Mouse (Mus musculus) forebrain, embryonic 15.5 days (tissue): ENCODE measurements at regions not wholly inside any gene's neighbourhood (a gene's known extent, or its start where the extent isn't known, plus 50 kb on each side); places are given as distances from the start of the nearest gene placed in this dataset.

Experiments
- ATAC-seq: fragments of 200-750 bp; cut with Nextera tagmentation; replicated peaks from 2 replicates; pipeline ENCODE4 v1.8.0; 2017; ENCODE audit warnings: mild to moderate bottlenecking, moderate TSS enrichment, moderate library complexity
- H3K27ac ChIP-seq: fragments of 300-500 bp; sonication (generic); replicated peaks from 2 replicates; pipeline ENCODE4 v1.5.1; 2015; ENCODE audit warnings: mild to moderate bottlenecking, inconsistent platforms
- H3K27me3 ChIP-seq: fragments of 300-500 bp; sonication (generic); 2 replicates; pipeline ENCODE4 v1.6.1; 2015; ENCODE audit warnings: inconsistent platforms
- H3K36me3 ChIP-seq: fragments of 300-500 bp; sonication (generic); 2 replicates; pipeline ENCODE4 v1.6.1; 2015; ENCODE audit warnings: mild to moderate bottlenecking, inconsistent platforms
- H3K4me1 ChIP-seq: fragments of 300-500 bp; sonication (generic); 2 replicates; pipeline ENCODE4 v1.6.1; 2015; ENCODE audit warnings: inconsistent platforms
- H3K4me2 ChIP-seq: fragments of 300-500 bp; sonication (generic); replicated peaks from 2 replicates; pipeline ENCODE4 v1.6.1; 2015; ENCODE audit warnings: mild to moderate bottlenecking, inconsistent platforms
- H3K4me3 ChIP-seq: fragments of 300-500 bp; sonication (generic); 2 replicates; pipeline ENCODE4 v1.5.1; 2015; ENCODE audit warnings: mild to moderate bottlenecking, inconsistent platforms
- H3K9ac ChIP-seq: fragments of 300-500 bp; sonication (generic); replicated peaks from 2 replicates; pipeline ENCODE4 v1.6.1; 2015; ENCODE audit warnings: mild to moderate bottlenecking, inconsistent platforms
- H3K9me3 ChIP-seq: fragments of 300-500 bp; sonication (generic); 2 replicates; pipeline ENCODE4 v1.6.1; 2016; ENCODE audit warnings: inconsistent platforms
- WGBS: fragments of 180-500 bp; shearing (Covaris S2); methylation state at CpG from one replicate; pipeline ENCODE4 v1.1.7; 2015; ENCODE audit warnings: mixed read lengths; 5-methylcytosine and 5-hydroxymethylcytosine counted together

DNA sequence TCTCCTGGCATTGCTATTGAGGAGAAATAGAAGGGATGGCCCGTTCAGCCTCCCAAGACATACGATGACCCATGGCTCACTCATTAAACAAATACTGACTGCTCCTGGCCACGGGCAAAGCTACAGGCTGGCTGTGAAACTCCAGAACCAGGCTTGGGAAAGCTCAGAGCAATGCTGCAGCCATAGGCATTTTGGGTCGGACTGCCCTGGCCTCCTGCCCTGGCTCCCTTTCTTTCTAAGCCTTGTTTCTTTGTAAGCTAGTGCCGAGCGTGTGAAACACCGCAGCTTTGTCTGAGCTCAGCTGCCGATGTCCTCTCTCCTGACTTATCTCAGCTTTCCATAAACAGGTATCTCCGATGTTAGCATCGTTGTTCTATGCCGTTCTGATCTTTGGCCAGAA is 316.9 kb downstream of the Gm45692 start:
- no peak for ATAC-seq
- no peak overlapping the region for H3K4me3 ChIP-seq
- 86% methylated on average over 11 of the region's 11 CpGs for WGBS

DNA sequence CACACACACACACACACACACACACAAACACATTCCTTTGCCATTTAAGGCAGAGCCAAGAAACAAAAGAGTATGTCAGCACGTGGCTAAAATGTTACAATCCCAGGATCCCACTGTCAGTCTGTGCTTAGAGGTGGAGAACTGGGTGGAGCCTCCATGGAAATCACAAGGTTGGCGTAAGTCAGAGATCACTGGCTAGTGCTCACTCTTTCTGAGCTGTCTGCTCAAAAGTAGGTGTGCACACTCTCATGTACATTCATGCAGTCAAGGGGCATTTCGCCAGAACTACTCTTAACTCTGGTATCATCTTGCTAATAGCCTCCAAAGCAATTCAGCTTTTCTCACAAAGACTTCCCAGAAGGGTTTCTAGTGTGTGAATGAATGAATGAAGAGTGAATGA is 318.2 kb downstream of the Gm45692 start:
- no peaks in the 10 kb centered on the region for H3K9me3 ChIP-seq
- H3K4me2 ChIP-seq, result no peak overlapping the region
- H3K9ac ChIP-seq, result no peak overlapping the region
- 72% methylated on average over 3 of the region's 3 CpGs for WGBS
- no peak overlapping the region for H3K27ac ChIP-seq
- no peaks in the 10 kb centered on the region for H3K27me3 ChIP-seq
- H3K4me3 ChIP-seq, result no peak overlapping the region
- no peaks in the 10 kb centered on the region for H3K36me3 ChIP-seq
- peaks cover 7% of the 10 kb centered on the region; the same call in 1 of the 2 replicates for H3K4me1 ChIP-seq
- no peak for ATAC-seq

More for the DNA sequence above, 316.9 kb downstream of the Gm45692 start:
- H3K27me3 ChIP-seq, result no peaks in the 10 kb centered on the region
- no peaks in the 10 kb centered on the region for H3K9me3 ChIP-seq
- no peak overlapping the region for H3K4me2 ChIP-seq
- no peak overlapping the region for H3K27ac ChIP-seq
- no peak overlapping the region for H3K9ac ChIP-seq
- no peaks in the 10 kb centered on the region for H3K36me3 ChIP-seq
- H3K4me1 ChIP-seq, result peaks cover 5% of the 10 kb centered on the region; the same call in 1 of the 2 replicates

DNA sequence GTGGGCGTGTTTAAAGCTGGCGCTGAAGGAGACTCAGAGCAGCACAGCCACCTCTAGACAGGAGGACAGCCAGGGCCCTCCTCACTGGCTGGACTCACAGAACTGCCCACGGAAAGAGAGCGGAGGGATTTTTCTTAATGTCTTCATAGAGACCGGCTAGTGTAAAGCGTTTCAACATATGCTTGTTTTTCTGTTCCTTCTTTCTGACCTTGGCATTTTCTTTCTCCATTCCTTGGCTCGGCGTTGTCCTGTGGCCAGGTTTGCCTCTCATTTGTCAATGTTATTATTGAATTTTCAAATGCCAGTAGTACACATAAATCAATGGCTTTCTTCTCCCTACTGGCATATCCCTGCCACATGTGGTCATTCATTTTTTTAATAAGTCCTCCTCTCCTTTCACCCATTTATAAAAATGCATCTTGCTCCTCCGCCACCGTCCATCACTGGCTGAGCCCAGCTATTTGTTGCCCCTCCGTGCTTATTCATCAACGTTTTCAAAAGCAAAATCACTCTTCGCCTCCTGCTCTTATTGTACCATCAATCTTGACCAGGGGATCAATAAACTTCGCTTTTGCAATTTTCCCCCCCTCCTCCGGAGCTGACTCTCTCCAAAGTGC is 319.0 kb downstream of the Gm45692 start:
- no peaks in the 10 kb centered on the region for H3K27me3 ChIP-seq
- H3K9me3 ChIP-seq, result no peaks in the 10 kb centered on the region
- H3K4me1 ChIP-seq, result peaks cover 7% of the 10 kb centered on the region; the same call in 1 of the 2 replicates
- WGBS, result 75% methylated on average over 15 of the region's 15 CpGs
- H3K4me2 ChIP-seq, result no peak overlapping the region
- no peak overlapping the region for H3K27ac ChIP-seq
- no peak overlapping the region for H3K4me3 ChIP-seq
- H3K9ac ChIP-seq, result no peak overlapping the region
- ATAC-seq, result no peak
- H3K36me3 ChIP-seq, result no peaks in the 10 kb centered on the region

- Histone ChIP-seq H3K9ac (no peak overlapping the region), H3K9me3 (no peaks in the 10 kb centered on the region), H3K36me3 (no peaks in the 10 kb centered on the region), H3K4me3 (no peak overlapping the region), H3K4me1 (peaks cover 7% of the 10 kb centered on the region; the same call in 1 of the 2 replicates), H3K27me3 (no peaks in the 10 kb centered on the region), H3K27ac (no peak overlapping the region), H3K4me2 (no peak overlapping the region)
- WGBS, result 55% methylated on average over 16 of the region's 16 CpGs
- no peak for ATAC-seq
Measured at GRCm38 (mm10) chr8:26438877-26439276, 319.5 kb downstream of the Gm45692 start.

DNA sequence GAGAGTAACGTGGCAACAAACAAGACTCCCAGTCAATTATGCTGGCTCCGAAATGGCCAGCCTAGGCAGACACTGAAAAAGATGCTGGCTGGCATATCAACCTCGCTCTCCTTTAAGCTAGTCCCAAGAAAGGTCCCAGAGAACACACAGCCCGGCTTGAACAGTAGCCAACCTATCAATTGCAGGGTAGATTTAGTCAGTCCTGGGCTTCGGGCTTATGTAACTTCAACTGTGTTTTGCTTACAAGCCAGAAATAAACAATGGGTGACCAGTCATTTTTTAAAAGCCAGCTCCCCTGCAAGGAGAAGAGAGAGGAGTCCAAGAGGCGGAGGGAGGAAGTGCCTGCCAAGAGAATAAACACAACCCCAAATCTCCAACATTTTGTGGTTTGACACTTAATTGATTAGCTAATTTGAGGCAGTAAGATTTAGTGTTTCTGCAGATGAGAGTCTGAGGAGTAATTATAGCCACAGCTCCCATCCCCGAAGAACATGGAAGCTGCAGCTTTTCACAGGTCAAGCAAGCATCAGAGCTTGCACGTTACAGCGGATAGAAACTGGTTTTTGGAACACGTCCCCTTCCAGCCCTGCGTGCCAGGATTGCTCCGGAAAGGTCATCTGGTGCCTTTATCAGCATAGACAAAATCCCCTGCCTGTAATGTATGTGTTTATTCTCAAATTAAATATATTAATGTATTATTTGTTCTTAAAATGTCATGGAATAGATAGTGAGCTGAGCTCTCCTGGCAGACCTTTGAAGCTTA is 322.1 kb downstream of the Gm45692 start:
- WGBS, result 59% methylated on average over 12 of the region's 12 CpGs
- H3K36me3 ChIP-seq, result no peaks in the 10 kb centered on the region
- no peaks in the 10 kb centered on the region for H3K27me3 ChIP-seq
- H3K9ac ChIP-seq, result no peak overlapping the region
- peaks cover 7% of the 10 kb centered on the region; the same call in 1 of the 2 replicates for H3K4me1 ChIP-seq
- no peak overlapping the region for H3K4me3 ChIP-seq
- no peak overlapping the region for H3K27ac ChIP-seq
- H3K4me2 ChIP-seq, result no peak overlapping the region
- H3K9me3 ChIP-seq, result no peaks in the 10 kb centered on the region
- no peak for ATAC-seq

- Histone ChIP-seq H3K27me3 (no peaks in the 10 kb centered on the region), H3K9ac (no peak overlapping the region), H3K4me1 (peaks cover 7% of the 10 kb centered on the region; the same call in 1 of the 2 replicates), H3K4me3 (no peak overlapping the region), H3K4me2 (no peak overlapping the region), H3K9me3 (no peaks in the 10 kb centered on the region), H3K27ac (no peak overlapping the region), H3K36me3 (no peaks in the 10 kb centered on the region)
- 38% methylated on average over 4 of the region's 4 CpGs for WGBS
- ATAC-seq, result no peak
Measured at GRCm38 (mm10) chr8:26443041-26443440, 323.7 kb downstream of the Gm45692 start.

DNA sequence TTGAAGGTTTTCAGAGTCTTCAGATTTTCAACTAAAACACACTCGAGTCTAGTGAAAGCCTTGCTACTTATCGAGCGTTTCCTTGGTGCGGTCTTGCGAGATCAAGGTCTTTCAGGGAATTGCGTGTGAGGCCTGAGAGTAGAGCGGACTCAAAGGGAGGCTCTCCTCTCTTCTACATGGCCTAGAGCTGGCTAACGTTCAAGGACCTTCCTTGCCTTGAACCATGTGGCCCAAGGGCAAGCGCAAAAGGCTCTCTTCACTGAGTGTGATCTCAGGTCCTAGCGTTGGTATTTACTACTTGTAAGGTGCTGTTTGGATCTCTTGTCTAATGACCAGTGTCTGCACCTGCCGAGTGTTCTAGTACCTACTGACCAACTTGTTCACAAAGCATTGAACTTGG is 324.4 kb downstream of the Gm45692 start:
- Histone ChIP-seq H3K27ac (no peak overlapping the region), H3K36me3 (no peaks in the 10 kb centered on the region), H3K27me3 (no peaks in the 10 kb centered on the region), H3K4me1 (peaks cover 7% of the 10 kb centered on the region; the same call in 1 of the 2 replicates), H3K9ac (no peak overlapping the region), H3K4me3 (no peak overlapping the region), H3K4me2 (no peak overlapping the region), H3K9me3 (no peaks in the 10 kb centered on the region)
- ATAC-seq, result no peak
- 94% methylated on average over 11 of the region's 11 CpGs for WGBS

DNA sequence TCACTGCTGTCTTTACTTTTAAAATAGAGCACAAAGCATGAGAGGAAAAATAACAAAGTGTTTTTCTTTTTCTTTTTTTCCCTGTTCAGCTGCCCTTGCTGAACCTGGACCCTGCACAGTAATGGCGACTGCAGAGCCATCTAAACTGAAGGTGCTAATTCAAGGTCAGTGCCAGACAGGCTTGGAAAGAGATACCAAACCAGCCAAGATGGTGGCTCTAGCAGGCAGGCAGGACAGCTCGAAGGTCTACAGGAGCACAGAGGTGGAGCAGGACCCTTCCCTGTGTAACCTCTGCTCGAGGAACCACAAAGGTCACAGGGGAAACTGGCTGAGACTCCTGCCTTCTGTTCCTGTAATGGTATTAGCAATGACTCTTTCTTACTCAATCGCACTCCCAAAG is 326.7 kb downstream of the Gm45692 start:
- no peak overlapping the region for H3K4me2 ChIP-seq
- no peak overlapping the region for H3K9ac ChIP-seq
- H3K4me3 ChIP-seq, result no peak overlapping the region
- H3K36me3 ChIP-seq, result no peaks in the 10 kb centered on the region
- peaks cover 5% of the 10 kb centered on the region; the same call in 1 of the 2 replicates for H3K4me1 ChIP-seq
- WGBS, result 85% methylated on average over 4 of the region's 4 CpGs
- no peaks in the 10 kb centered on the region for H3K27me3 ChIP-seq
- no peak overlapping the region for H3K27ac ChIP-seq
- no peak for ATAC-seq
- no peaks in the 10 kb centered on the region for H3K9me3 ChIP-seq

DNA sequence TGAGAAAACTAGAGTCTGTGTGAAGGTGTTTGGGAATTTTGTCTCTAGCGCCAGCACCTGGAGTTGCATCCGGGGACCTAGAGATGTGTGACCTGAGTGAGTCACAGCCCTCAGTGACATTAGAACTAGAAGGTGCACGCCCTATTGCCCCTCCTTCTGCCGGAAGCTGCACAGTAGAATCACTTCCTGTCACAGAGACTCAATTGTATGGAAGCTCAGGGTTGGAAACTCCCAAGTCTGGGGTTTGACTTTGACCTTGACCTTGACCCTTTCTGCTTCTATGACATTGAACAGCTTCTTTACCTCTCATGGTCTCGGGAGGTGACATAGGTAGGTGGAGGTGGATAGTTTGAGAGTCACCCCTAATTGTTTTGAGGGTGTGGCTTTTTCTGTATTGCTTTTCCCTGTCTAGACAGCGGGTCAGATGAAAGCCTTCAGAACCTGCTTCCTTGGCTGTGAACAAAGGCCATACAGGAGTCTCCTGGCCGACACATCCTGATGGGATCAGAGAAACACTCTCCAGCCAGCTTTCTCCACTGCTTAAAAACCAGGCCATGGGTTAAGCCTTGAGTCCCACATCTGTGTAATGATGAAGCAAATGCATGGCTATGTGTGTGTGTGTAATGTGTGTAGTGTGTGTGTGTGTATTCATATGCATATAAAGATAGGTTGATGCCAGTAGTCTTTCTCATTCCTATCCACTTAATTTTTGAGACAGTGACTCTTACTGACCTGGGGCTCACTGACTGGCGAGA is 328.7 kb downstream of the Gm45692 start:
- no peaks in the 10 kb centered on the region for H3K27me3 ChIP-seq
- H3K27ac ChIP-seq, result no peak overlapping the region
- H3K4me1 ChIP-seq, result no peaks in the 10 kb centered on the region
- ATAC-seq, result no peak
- 90% methylated on average over 8 of the region's 8 CpGs for WGBS
- H3K4me2 ChIP-seq, result no peak overlapping the region
- H3K9ac ChIP-seq, result no peak overlapping the region
- no peaks in the 10 kb centered on the region for H3K36me3 ChIP-seq
- H3K9me3 ChIP-seq, result no peaks in the 10 kb centered on the region
- no peak overlapping the region for H3K4me3 ChIP-seq

DNA sequence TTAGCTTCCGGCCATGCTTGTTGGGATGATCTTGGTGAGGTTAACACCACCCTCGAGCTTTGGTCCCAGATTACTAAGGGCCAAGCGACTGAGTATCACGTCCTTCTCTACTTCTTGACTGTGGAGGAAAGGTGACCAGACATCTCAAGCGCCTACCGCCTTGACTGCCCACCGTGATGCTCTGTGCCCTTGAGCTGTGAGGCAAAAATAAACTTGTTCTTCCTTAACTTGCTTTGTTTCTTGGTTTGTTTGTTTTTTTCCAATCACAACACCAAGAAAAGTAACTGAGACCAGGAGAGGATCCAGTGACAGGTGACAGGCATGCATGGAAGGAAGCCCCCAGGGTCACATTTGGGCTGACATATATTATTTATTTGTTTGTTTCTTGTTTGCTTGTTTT is 330.0 kb downstream of the Gm45692 start:
- no peak overlapping the region for H3K4me3 ChIP-seq
- H3K27ac ChIP-seq, result no peak overlapping the region
- H3K27me3 ChIP-seq, result no peaks in the 10 kb centered on the region
- no peak overlapping the region for H3K9ac ChIP-seq
- no peaks in the 10 kb centered on the region for H3K9me3 ChIP-seq
- no peak overlapping the region for H3K4me2 ChIP-seq
- no peak for ATAC-seq
- H3K4me1 ChIP-seq, result no peaks in the 10 kb centered on the region
- 96% methylated on average over 7 of the region's 7 CpGs for WGBS
- no peaks in the 10 kb centered on the region for H3K36me3 ChIP-seq

- Histone ChIP-seq H3K27me3 (no peaks in the 10 kb centered on the region), H3K4me1 (no peaks in the 10 kb centered on the region), H3K27ac (no peak overlapping the region), H3K4me3 (no peak overlapping the region), H3K36me3 (no peaks in the 10 kb centered on the region), H3K4me2 (no peak overlapping the region), H3K9me3 (no peaks in the 10 kb centered on the region), H3K9ac (no peak overlapping the region)
- 65% methylated on average over 10 of the region's 10 CpGs for WGBS
- ATAC-seq, result no peak
Measured at GRCm38 (mm10) chr8:26450543-26450942, 331.2 kb downstream of the Gm45692 start.

DNA sequence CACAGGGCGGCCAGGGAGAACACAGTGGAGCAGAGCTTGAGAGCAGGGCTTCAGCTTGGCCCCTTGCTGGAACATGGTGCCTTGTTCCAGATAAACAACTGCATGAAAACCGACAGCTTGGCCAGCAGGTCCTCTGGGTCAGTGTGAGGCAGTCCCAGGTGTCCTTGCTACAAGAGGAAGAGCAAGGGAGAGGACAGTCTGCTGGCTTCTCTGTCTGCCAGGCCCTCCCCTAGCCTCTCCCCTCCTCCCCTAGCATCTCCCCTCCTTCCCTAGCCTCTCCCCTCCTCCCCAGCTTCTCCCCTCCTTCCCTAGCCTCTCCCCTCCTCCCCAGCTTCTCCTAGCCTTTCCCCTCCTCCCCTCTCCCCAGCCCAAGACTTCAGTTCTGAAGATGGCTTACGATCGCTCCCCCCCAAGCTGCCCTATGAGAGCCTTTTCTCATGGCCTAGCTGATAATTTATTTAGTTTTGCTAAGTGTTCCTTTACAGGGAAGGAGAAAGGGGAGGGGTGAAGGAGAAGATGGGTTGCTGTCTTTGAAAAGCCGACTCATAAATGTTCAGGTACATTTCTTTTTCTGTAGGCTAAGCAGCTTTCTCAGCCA is 333.7 kb downstream of the Gm45692 start:
- no peaks in the 10 kb centered on the region for H3K27me3 ChIP-seq
- WGBS, result 69% methylated on average over 5 of the region's 5 CpGs
- no peak for ATAC-seq

More for the DNA sequence above, 333.7 kb downstream of the Gm45692 start:
- Histone ChIP-seq H3K27ac (no peak overlapping the region), H3K36me3 (no peaks in the 10 kb centered on the region), H3K9ac (no peak overlapping the region), H3K4me3 (no peak overlapping the region), H3K4me1 (no peaks in the 10 kb centered on the region), H3K4me2 (no peak overlapping the region), H3K9me3 (no peaks in the 10 kb centered on the region)
